Mouse (Mus musculus) myocyte (in vitro differentiated cells): ENCODE results near the gene E2f7.

Experiments used
- MYOD1 ChIP-seq, 3 experiments: IDR thresholded peaks; one replicate each; pipeline ENCODE4 v1.6.1; 2011; ENCODE audit warnings: control low read depth in 2 of 3, low read depth in 2 of 3, mild to moderate bottlenecking in 2 of 3, moderate library complexity in 1 of 3; ENCODE audit not compliant: insufficient read length in 2 of 3, control insufficient read depth in 1 of 3
- POLR2A ChIP-seq: IDR thresholded peaks from one replicate; pipeline ENCODE4 v1.6.1; 2011; ENCODE audit warnings: low read depth, mild to moderate bottlenecking, control low read depth, moderate library complexity; ENCODE audit not compliant: insufficient read length
- REST ChIP-seq: IDR thresholded peaks from one replicate; pipeline ENCODE4 v1.6.1; 2011; ENCODE audit warnings: mild to moderate bottlenecking, control low read depth, moderate library complexity; ENCODE audit not compliant: insufficient read depth, insufficient read length

- TF ChIP-seq REST, result no peak
- no peak for TF ChIP-seq POLR2A
- TF ChIP-seq MYOD1 (IDR thresholded peaks at IDR 0.05; ENCODE audit: control insufficient read depth in 1 of 3, insufficient read length in 2 of 3, low read depth in 2 of 3), result no peak
Observed at GRCm38 (mm10) chr10:110773201-110773600, 28.0 kb downstream of the E2f7 start.
